Mouse (Mus musculus) lung, embryonic 14.5 days (tissue): ENCODE measurements around the gene Tex264. TPM values are rescaled to one million over a fixed set of nuclear protein-coding genes. Genes with fewer than 3 reads are reported as not detected.
"Not testable (repeated sequence)": the region's sequence is repeated elsewhere in the genome, so short reads cannot be mapped to it uniquely, and the experiment has no call there.

Experiments
- ATAC-seq: fragments of 200-750 bp; cut with Nextera tagmentation; 2 replicates; pipeline ENCODE4 v1.8.0; 2017; ENCODE audit warnings: mild to moderate bottlenecking, moderate TSS enrichment, moderate library complexity; ENCODE audit not compliant: insufficient read depth
- DNase-seq: peaks from one replicate; pipeline ENCODE4 v3.0.0-alpha.2; 2015
- H3K27ac ChIP-seq: fragments of 300-500 bp; sonication (generic); 2 replicates; pipeline ENCODE4 v1.5.1; 2014; ENCODE audit warnings: low read depth, mild to moderate bottlenecking, moderate library complexity
- H3K27me3 ChIP-seq: fragments of 300-500 bp; sonication (generic); 2 replicates; pipeline ENCODE4 v1.6.1; 2014; ENCODE audit warnings: low read length, control low read depth; ENCODE audit not compliant: insufficient read depth
- H3K36me3 ChIP-seq: fragments of 300-500 bp; sonication (generic); 2 replicates; pipeline ENCODE4 v1.6.1; 2014; ENCODE audit warnings: control low read depth; ENCODE audit not compliant: insufficient read depth
- H3K4me1 ChIP-seq: fragments of 300-500 bp; sonication (generic); 2 replicates; pipeline ENCODE4 v1.6.1; 2014; ENCODE audit warnings: antibody characterized with exemption, control low read depth; ENCODE audit not compliant: insufficient read depth
- H3K4me2 ChIP-seq: fragments of 300-500 bp; sonication (generic); 2 replicates; pipeline ENCODE4 v1.6.1; 2014; ENCODE audit warnings: mild to moderate bottlenecking
- H3K4me3 ChIP-seq: fragments of 300-500 bp; sonication (generic); 2 replicates; pipeline ENCODE4 v1.5.1; 2014; ENCODE audit warnings: low read depth, low read length
- H3K9ac ChIP-seq: fragments of 300-500 bp; sonication (generic); 2 replicates; pipeline ENCODE4 v1.6.1; 2014
- H3K9me3 ChIP-seq: fragments of 300-500 bp; sonication (generic); 2 replicates; pipeline ENCODE4 v1.6.1; 2016; ENCODE audit warnings: low read depth, low read length, control low read depth
- CTCF ChIP-seq: IDR thresholded peaks from 2 replicates; pipeline ENCODE4 v1.5.1; 2016; ENCODE audit warnings: antibody characterized with exemption, low read depth
- WGBS: fragments of 180-500 bp; shearing (Covaris S2); extraction: QIAGEN DNeasy Blood & Tissue Kit; methylation state at CpG from one replicate; pipeline ENCODE4 v1.1.7; 2014; 5-methylcytosine and 5-hydroxymethylcytosine counted together
- polyA plus RNA-seq: library from polyadenylated mRNA; unstranded; fragments of >200 nt; fragmentation: Nextera tagmentation; extraction: Ambion mirVana; gene quantifications from 2 replicates; pipeline ENCODE4 v1.2.1, GENCODE M21; 2014

The Tex264 gene
- polyA plus RNA-seq, 1 experiment from 2014 or later, result 47.8 TPM

DNA sequence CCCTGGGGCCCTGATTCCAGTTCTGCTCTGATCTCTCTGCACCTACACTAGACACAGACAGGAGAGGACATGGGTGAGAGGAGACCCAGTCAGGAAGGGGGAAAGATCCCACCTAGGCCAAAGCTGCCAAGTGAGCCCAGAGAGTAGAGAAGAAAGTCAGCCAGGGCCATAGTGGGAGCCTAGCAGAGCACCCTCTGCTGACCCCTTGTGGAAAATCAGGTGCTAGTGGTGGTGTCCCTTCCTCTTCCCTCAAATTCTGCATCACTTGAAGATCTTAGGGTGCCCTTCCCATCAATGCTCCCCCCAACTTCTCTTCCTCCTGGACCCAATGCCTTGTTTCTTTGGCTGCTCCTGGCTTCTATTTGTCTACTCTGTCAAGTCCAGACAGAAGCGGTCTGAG, 33.0 kb downstream of the Tex264 start:
- peaks cover 20% of the 10 kb centered on the region; the same call in 1 of the 2 replicates for H3K27me3 ChIP-seq
- TF ChIP-seq CTCF, result peak; percentile 41

DNA sequence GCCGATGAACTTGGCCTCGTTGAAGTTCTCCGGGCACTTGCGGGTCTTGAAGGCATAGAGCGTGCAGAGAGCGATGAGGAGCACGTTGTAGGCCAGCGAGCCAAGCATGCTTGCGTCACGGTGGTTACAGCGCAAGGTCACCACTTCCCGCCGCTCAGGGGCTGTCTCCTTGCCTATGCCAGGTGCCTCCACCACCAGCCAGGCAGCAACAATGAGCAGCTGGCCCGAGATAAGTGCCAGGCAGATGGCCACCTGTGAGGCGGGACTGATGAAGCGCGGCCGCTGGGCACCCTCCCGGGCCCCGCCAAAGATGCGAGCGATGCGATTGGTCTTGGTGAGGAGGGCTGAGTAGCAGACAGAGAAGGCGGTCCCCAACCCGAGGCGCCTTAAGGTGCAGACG, 38.5 kb downstream of the Tex264 start:
- WGBS, result 59% methylated on average over 27 of the region's 27 CpGs
- Histone ChIP-seq H3K27ac (no peak overlapping the region), H3K36me3 (no peaks in the 10 kb centered on the region), H3K9me3 (no peaks in the 10 kb centered on the region), H3K4me1 (no peaks in the 10 kb centered on the region), H3K9ac (no peak overlapping the region), H3K4me2 (no peak overlapping the region), H3K4me3 (no peak overlapping the region), H3K27me3 (no peaks in the 10 kb centered on the region)
- TF ChIP-seq CTCF, result no peak
- no peak for ATAC-seq
- DNase-seq, result no peak

More for the DNA sequence above, 33.0 kb downstream of the Tex264 start:
- WGBS, result 59% methylated on average over 1 of the region's 1 CpGs
- ATAC-seq, result no peak
- no peaks in the 10 kb centered on the region for H3K9me3 ChIP-seq
- H3K9ac ChIP-seq, result no peak overlapping the region
- H3K4me3 ChIP-seq, result no peak overlapping the region
- H3K27ac ChIP-seq, result no peak overlapping the region
- H3K4me2 ChIP-seq, result no peak overlapping the region
- DNase-seq, result no peak
- no peaks in the 10 kb centered on the region for H3K36me3 ChIP-seq
- H3K4me1 ChIP-seq, result no peaks in the 10 kb centered on the region

DNA sequence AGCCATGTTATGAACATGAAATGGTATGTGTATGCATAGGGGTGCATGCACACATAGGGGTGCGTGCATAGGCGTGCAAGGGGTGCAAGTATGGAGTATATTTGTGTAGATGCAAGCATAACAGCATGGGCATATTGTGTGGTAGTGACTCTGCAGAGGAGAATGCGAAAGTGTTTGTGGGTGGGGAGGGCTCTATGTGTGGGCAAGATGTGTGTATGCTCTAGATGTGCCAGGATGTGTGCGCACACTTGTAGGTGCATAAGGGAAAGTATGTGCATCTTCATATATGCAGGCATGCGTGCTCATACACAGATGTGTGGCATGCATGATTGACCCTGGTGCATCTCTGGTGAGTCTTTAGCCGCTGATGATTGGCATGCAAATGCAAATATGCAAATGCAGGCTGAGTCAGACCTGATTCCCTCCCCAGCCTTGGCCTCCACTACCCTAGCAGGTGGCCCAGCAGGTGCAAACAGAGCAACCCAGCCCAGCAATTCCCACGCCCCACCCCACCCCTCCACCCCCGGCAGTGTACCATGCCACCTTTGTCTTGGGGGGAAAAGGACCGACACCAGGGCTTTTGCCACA, 39.9 kb downstream of the Tex264 start:
- Histone ChIP-seq H3K27me3 (no peaks in the 10 kb centered on the region), H3K4me2 (no peak overlapping the region), H3K36me3 (no peaks in the 10 kb centered on the region), H3K9ac (no peak overlapping the region), H3K27ac (no peak overlapping the region), H3K4me1 (no peaks in the 10 kb centered on the region), H3K4me3 (no peak overlapping the region), H3K9me3 (no peaks in the 10 kb centered on the region)
- TF ChIP-seq CTCF, result no peak
- 70% methylated on average over 9 of the region's 9 CpGs for WGBS
- DNase-seq (no peak), ATAC-seq (no peak)

DNA sequence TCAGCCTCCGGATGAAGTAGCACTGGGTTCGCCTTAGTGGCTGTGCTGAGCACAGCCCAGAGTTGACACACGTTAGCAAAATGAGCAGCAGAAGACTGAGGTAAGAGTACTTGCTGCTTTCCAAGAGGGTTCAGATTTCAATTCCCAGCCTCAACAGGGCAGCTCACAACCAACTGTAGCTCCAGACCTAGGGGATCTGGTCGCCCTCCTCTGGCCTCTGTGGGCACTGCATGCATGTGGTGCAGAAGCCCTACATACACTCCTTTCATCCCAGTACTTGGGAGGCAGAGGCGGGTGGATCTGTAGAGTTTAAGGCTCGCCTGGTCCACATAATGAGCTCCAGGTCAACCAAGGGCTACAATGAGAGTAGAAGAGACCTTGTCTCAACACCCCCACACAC, 41.9 kb downstream of the Tex264 start:
- WGBS, result 61% methylated on average over 6 of the region's 6 CpGs
- no peak for ATAC-seq
- no peaks in the 10 kb centered on the region for H3K4me1 ChIP-seq
- no peaks in the 10 kb centered on the region for H3K27me3 ChIP-seq
- DNase-seq, result peak; percentile 6
- H3K9me3 ChIP-seq, result no peaks in the 10 kb centered on the region
- H3K4me3 ChIP-seq, result no peak overlapping the region
- TF ChIP-seq CTCF, result peak; percentile 35
- H3K36me3 ChIP-seq, result no peaks in the 10 kb centered on the region
- no peak overlapping the region for H3K27ac ChIP-seq
- no peak overlapping the region for H3K9ac ChIP-seq
- no peak overlapping the region for H3K4me2 ChIP-seq

DNA sequence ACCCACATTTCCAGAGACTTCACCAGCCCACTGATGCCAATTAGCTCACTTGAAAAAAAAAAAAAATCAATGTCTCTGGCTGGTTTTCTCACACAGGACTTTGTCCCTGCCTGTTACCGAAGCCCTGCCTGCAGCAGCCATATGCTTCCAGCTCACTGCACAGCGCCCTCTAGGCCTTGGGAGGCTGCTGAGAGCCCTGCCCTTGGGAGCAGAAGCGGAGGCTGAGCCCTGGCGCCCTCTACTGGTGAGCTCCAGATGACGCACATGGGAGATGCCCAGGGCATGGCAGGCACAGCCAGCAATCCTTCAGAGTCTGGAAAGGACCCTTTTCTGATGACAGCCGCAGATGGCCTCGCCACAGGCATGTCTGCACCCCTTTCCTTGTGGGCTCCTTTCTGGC, 42.6 kb downstream of the Tex264 start:
- no peaks in the 10 kb centered on the region for H3K9me3 ChIP-seq
- ATAC-seq (no peak), DNase-seq (peak; percentile 81)
- H3K36me3 ChIP-seq, result no peaks in the 10 kb centered on the region
- 35% methylated on average over 7 of the region's 7 CpGs for WGBS
- no peaks in the 10 kb centered on the region for H3K27me3 ChIP-seq
- no peaks in the 10 kb centered on the region for H3K4me1 ChIP-seq
- H3K27ac ChIP-seq, result no peak overlapping the region
- TF ChIP-seq CTCF, result peak; percentile 91
- H3K4me3 ChIP-seq, result no peak overlapping the region
- H3K9ac ChIP-seq, result no peak overlapping the region
- H3K4me2 ChIP-seq, result no peak overlapping the region

DNA sequence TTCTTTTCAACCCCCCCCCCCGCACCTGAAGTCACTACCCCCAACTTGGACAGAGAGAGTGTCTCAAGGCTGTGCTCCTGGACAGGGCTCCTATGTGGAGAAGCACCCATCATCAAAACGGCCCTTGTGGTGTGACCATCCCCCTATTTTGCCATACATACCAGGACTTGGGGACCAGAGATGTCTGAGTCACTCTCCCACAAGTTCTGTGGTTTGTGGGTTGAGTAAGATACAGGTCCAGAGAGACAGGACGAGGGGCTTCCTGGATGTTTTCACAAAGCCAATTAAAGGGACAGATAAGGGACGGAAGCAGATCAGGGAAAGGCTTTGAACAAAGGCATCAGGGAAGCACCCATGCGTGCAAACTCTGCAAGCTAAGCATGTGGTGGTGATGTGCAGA, 44.4 kb downstream of the Tex264 start:
- 46% methylated on average over 5 of the region's 5 CpGs for WGBS
- H3K4me1 ChIP-seq, result no peaks in the 10 kb centered on the region
- no peak overlapping the region for H3K4me2 ChIP-seq
- no peaks in the 10 kb centered on the region for H3K27me3 ChIP-seq
- H3K9me3 ChIP-seq, result no peaks in the 10 kb centered on the region
- no peak for TF ChIP-seq CTCF
- ATAC-seq (no peak), DNase-seq (no peak)
- no peaks in the 10 kb centered on the region for H3K36me3 ChIP-seq
- no peak overlapping the region for H3K9ac ChIP-seq
- no peak overlapping the region for H3K4me3 ChIP-seq
- no peak overlapping the region for H3K27ac ChIP-seq

DNA sequence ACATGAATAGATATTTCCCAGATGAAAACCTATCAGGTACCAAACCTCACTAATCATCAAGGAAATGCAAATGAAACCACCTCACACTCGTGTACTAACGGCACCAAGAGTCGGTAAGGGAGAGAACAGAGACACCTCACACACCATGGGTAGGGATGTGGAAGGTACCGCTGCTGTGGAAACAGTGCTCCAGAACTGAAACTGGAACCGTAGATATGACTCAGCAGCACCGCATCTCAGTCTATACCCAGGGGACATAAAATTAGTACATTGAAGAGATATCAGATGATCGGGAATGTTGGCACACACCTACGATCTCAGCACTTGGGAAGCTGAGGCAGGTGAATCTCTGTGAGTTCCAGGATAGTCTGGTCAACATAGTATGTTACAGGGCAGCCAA, 47.6 kb downstream of the Tex264 start:
- 91% methylated on average over 8 of the region's 8 CpGs for WGBS
- H3K4me2 ChIP-seq, result no peak overlapping the region
- no peak for TF ChIP-seq CTCF
- H3K4me1 ChIP-seq, result no peaks in the 10 kb centered on the region
- H3K27ac ChIP-seq, result no peak overlapping the region
- no peaks in the 10 kb centered on the region for H3K27me3 ChIP-seq
- no peaks in the 10 kb centered on the region for H3K9me3 ChIP-seq
- no peak for DNase-seq
- ATAC-seq, result no peak
- no peaks in the 10 kb centered on the region for H3K36me3 ChIP-seq
- H3K4me3 ChIP-seq, result no peak overlapping the region
- no peak overlapping the region for H3K9ac ChIP-seq

DNA sequence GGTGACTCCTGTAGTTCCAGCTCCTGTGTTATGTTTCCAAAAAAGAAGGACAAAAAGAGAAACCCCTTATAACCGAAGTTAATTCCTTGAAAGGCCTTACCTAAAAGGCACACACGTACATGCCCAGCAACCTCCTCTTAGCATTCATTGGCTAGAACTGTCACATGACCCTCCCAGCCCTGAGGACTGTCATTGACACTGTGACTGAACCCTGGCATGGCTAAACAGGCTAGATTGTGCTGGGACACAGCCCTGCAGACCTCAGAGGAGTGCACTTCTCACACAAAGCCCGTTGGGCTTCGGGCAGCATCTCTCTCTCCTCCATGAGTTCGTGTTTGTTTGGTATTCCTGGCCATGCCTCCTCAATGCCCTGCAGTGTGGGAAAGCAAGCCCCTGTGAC, 53.5 kb downstream of the Tex264 start:
- H3K36me3 ChIP-seq, result no peaks in the 10 kb centered on the region
- no peaks in the 10 kb centered on the region for H3K4me1 ChIP-seq
- H3K9ac ChIP-seq, result no peak overlapping the region
- H3K4me2 ChIP-seq, result no peak overlapping the region
- H3K9me3 ChIP-seq, result no peaks in the 10 kb centered on the region
- H3K27ac ChIP-seq, result no peak overlapping the region
- TF ChIP-seq CTCF, result no peak
- ATAC-seq, result no peak
- WGBS, result 51% methylated on average over 5 of the region's 5 CpGs
- DNase-seq, result no peak
- no peak overlapping the region for H3K4me3 ChIP-seq
- no peaks in the 10 kb centered on the region for H3K27me3 ChIP-seq

DNA sequence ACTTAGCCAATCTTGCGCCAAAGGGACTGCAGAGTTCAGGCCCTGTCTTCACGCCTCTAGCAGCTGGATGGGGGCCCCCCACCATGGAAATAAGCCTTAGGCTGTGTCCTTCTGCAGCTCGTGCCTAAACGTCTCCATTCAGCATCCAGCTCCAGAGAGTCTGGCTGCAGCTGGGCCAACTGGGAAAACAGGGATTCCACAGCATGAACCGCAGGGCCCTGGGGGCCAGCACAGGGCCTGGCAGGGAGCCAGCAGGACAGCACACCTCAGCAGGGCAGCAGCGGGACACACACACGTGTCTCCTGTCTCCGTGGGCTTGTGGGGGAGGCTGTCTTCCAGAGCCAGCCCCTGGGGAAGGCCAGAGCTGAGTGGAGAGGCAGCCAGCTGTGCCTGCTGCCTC, 57.9 kb downstream of the Tex264 start:
- H3K4me2 ChIP-seq, H3K9ac ChIP-seq, H3K4me3 ChIP-seq, DNase-seq, ATAC-seq, H3K9me3 ChIP-seq, H3K27ac ChIP-seq, H3K36me3 ChIP-seq, H3K27me3 ChIP-seq, H3K4me1 ChIP-seq: not testable (repeated sequence)
- 19% methylated on average over 8 of the region's 8 CpGs for WGBS
